Mouse (Mus musculus): ENCODE data around the gene Fbxo42. TPM values are rescaled to one million over a fixed set of nuclear protein-coding genes. Genes with fewer than 3 reads are reported as not detected.
A peak's percentile ranks its signal among the peaks of the same experiment; 100 is the strongest.
"Not testable (repeated sequence)": the region's sequence is repeated elsewhere in the genome, so short reads cannot be mapped to it uniquely, and the experiment has no call there.

Fbxo42 gene
- polyA plus RNA-seq, 1 experiment from 2014 or later, result 18.0 TPM

GRCm38 (mm10) chr4:141132191-141132590 is 15.5 kb upstream of the Fbxo42 start:
- 60% methylated on average over 8 of the region's 8 CpGs for WGBS (ENCODE audit: insufficient replicate concordance)
- ATAC-seq (ENCODE audit: low read depth), result no peak
- peak overlapping the region; percentile 83 for H3K27ac ChIP-seq (ENCODE audit: low read length)
- no peaks in the 10 kb centered on the region for H3K27me3 ChIP-seq (ENCODE audit: control insufficient read depth, insufficient read depth, low read depth, low read length)
- peak overlapping the region; percentile 33 for H3K4me2 ChIP-seq (ENCODE audit: low read depth, low read length)
- H3K36me3 ChIP-seq (ENCODE audit: control insufficient read depth, insufficient read depth), result no peaks in the 10 kb centered on the region
- peaks cover 31% of the 10 kb centered on the region for H3K4me1 ChIP-seq (ENCODE audit: control insufficient read depth, low read depth, low read length)
- H3K4me3 ChIP-seq (ENCODE audit: low read depth, low read length), result 0 out of 2 replicates have a peak overlapping the region, but pooled peaks have one; percentile 9
- 0 out of 2 replicates have a peak overlapping the region, but pooled peaks have one; percentile 12 for H3K9ac ChIP-seq (ENCODE audit: low read depth, low read length)
- H3K9me3 ChIP-seq (replicated peaks; ENCODE audit: control insufficient read depth, low read length), result no peaks in the 10 kb centered on the region

- ATAC-seq (ENCODE audit: low read depth), result no peak
- no peaks in the 10 kb centered on the region for H3K36me3 ChIP-seq (ENCODE audit: control insufficient read depth, insufficient read depth)
- peak overlapping the region; percentile 83 for H3K27ac ChIP-seq (ENCODE audit: low read length)
- peaks cover 39% of the 10 kb centered on the region for H3K4me1 ChIP-seq (ENCODE audit: control insufficient read depth, low read depth, low read length)
- WGBS (ENCODE audit: insufficient replicate concordance), result 57% methylated on average over 8 of the region's 8 CpGs
- no peak overlapping the region for H3K9ac ChIP-seq (ENCODE audit: low read depth, low read length)
- peak overlapping the region; percentile 14; the same call in 1 of the 2 replicates for H3K4me2 ChIP-seq (ENCODE audit: low read depth, low read length)
- no peak overlapping the region for H3K4me3 ChIP-seq (ENCODE audit: low read depth, low read length)
- no peaks in the 10 kb centered on the region for H3K27me3 ChIP-seq (ENCODE audit: control insufficient read depth, insufficient read depth, low read depth, low read length)
- no peaks in the 10 kb centered on the region for H3K9me3 ChIP-seq (replicated peaks; ENCODE audit: control insufficient read depth, low read length)
Observed at GRCm38 (mm10) chr4:141133227-141133626, 14.5 kb upstream of the Fbxo42 start.

- H3K9ac ChIP-seq (ENCODE audit: low read depth, low read length), result 0 out of 2 replicates have a peak overlapping the region, but pooled peaks have one; percentile 20
- 65% methylated on average over 8 of the region's 8 CpGs for WGBS (ENCODE audit: insufficient replicate concordance)
- no peaks in the 10 kb centered on the region for H3K36me3 ChIP-seq (ENCODE audit: control insufficient read depth, insufficient read depth)
Observed at GRCm38 (mm10) chr4:141134031-141134441, 13.7 kb upstream of the Fbxo42 start.

GRCm38 (mm10) chr4:141134751-141135530 is 12.8 kb upstream of the Fbxo42 start:
- Histone ChIP-seq H3K27ac (ENCODE audit: low read length) (peak overlapping the region; percentile 62), H3K4me3 (ENCODE audit: low read depth, low read length) (peak overlapping the region; percentile 29), H3K4me2 (ENCODE audit: low read depth, low read length) (peak overlapping the region; percentile 45), H3K27me3 (ENCODE audit: control insufficient read depth, insufficient read depth, low read depth, low read length) (no peaks in the 10 kb centered on the region), H3K36me3 (ENCODE audit: control insufficient read depth, insufficient read depth) (no peaks in the 10 kb centered on the region), H3K9me3 (replicated peaks; ENCODE audit: control insufficient read depth, low read length) (no peaks in the 10 kb centered on the region), H3K4me1 (ENCODE audit: control insufficient read depth, low read depth, low read length) (peaks cover 42% of the 10 kb centered on the region), H3K9ac (ENCODE audit: low read depth, low read length) (peak overlapping the region; percentile 1; the same call in 1 of the 2 replicates)
- no peak for ATAC-seq (ENCODE audit: low read depth)
- 58% methylated on average over 20 of the region's 20 CpGs for WGBS (ENCODE audit: insufficient replicate concordance)

More at GRCm38 (mm10) chr4:141134031-141134441, 13.7 kb upstream of the Fbxo42 start:
- no peaks in the 10 kb centered on the region for H3K27me3 ChIP-seq (ENCODE audit: control insufficient read depth, insufficient read depth, low read depth, low read length)
- ATAC-seq (ENCODE audit: low read depth), result peak; percentile 31; the same call in 1 of the 2 replicates
- peak overlapping the region; percentile 29 for H3K4me3 ChIP-seq (ENCODE audit: low read depth, low read length)
- H3K4me2 ChIP-seq (ENCODE audit: low read depth, low read length), result peak overlapping the region; percentile 45; the same call in 1 of the 2 replicates
- peaks cover 44% of the 10 kb centered on the region for H3K4me1 ChIP-seq (ENCODE audit: control insufficient read depth, low read depth, low read length)
- H3K27ac ChIP-seq (ENCODE audit: low read length), result peak overlapping the region; percentile 62
- no peaks in the 10 kb centered on the region for H3K9me3 ChIP-seq (replicated peaks; ENCODE audit: control insufficient read depth, low read length)

GRCm38 (mm10) chr4:141136126-141136525 is 11.6 kb upstream of the Fbxo42 start:
- no peak overlapping the region for H3K9ac ChIP-seq (ENCODE audit: low read depth, low read length)
- no peak for ATAC-seq (ENCODE audit: low read depth)
- H3K4me2 ChIP-seq (ENCODE audit: low read depth, low read length), result no peak overlapping the region
- H3K36me3 ChIP-seq (ENCODE audit: control insufficient read depth, insufficient read depth), result no peaks in the 10 kb centered on the region
- no peaks in the 10 kb centered on the region for H3K9me3 ChIP-seq (replicated peaks; ENCODE audit: control insufficient read depth, low read length)
- 76% methylated on average over 7 of the region's 7 CpGs for WGBS (ENCODE audit: insufficient replicate concordance)
- H3K4me3 ChIP-seq (ENCODE audit: low read depth, low read length), result no peak overlapping the region
- H3K27ac ChIP-seq (ENCODE audit: low read length), result peak overlapping the region; percentile 19; the same call in 1 of the 2 replicates
- no peaks in the 10 kb centered on the region for H3K27me3 ChIP-seq (ENCODE audit: control insufficient read depth, insufficient read depth, low read depth, low read length)
- H3K4me1 ChIP-seq (ENCODE audit: control insufficient read depth, low read depth, low read length), result peaks cover 42% of the 10 kb centered on the region

GRCm38 (mm10) chr4:141137740-141138139 is 10.0 kb upstream of the Fbxo42 start:
- Histone ChIP-seq H3K4me1 (ENCODE audit: control insufficient read depth, low read depth, low read length) (peaks cover 38% of the 10 kb centered on the region), H3K4me3 (ENCODE audit: low read depth, low read length) (peak overlapping the region; percentile 90; the same call in 1 of the 2 replicates), H3K4me2 (ENCODE audit: low read depth, low read length) (peak overlapping the region; percentile 98)
- not testable (repeated sequence) for ATAC-seq (ENCODE audit: low read depth); H3K27ac ChIP-seq (ENCODE audit: low read length); H3K9ac ChIP-seq (ENCODE audit: low read depth, low read length); H3K27me3 ChIP-seq (ENCODE audit: control insufficient read depth, insufficient read depth, low read depth, low read length); H3K9me3 ChIP-seq (replicated peaks; ENCODE audit: control insufficient read depth, low read length); H3K36me3 ChIP-seq (ENCODE audit: control insufficient read depth, insufficient read depth)
- WGBS (ENCODE audit: insufficient replicate concordance), result 48% methylated on average over 1 of the region's 3 CpGs

- Histone ChIP-seq H3K9ac (ENCODE audit: low read depth, low read length) (peak overlapping the region; percentile 90), H3K36me3 (ENCODE audit: control insufficient read depth, insufficient read depth) (no peaks in the 10 kb centered on the region), H3K27ac (ENCODE audit: low read length) (peak overlapping the region; percentile 89), H3K9me3 (replicated peaks; ENCODE audit: control insufficient read depth, low read length) (no peaks in the 10 kb centered on the region), H3K4me2 (ENCODE audit: low read depth, low read length) (peak overlapping the region; percentile 98), H3K4me1 (ENCODE audit: control insufficient read depth, low read depth, low read length) (peaks cover 37% of the 10 kb centered on the region), H3K27me3 (ENCODE audit: control insufficient read depth, insufficient read depth, low read depth, low read length) (no peaks in the 10 kb centered on the region), H3K4me3 (ENCODE audit: low read depth, low read length) (peak overlapping the region; percentile 90)
- WGBS (ENCODE audit: insufficient replicate concordance), result under 1% methylated on average over 29 of the region's 29 CpGs
- ATAC-seq (ENCODE audit: low read depth), result peak; percentile 5; the same call in 1 of the 2 replicates
Observed at GRCm38 (mm10) chr4:141138425-141139115, 9.1 kb upstream of the Fbxo42 start.

GRCm38 (mm10) chr4:141139116-141139970 is 8.4 kb upstream of the Fbxo42 start, which contains the start of gene Szrd1:
Gene Szrd1, minus strand, starts transcription at chr4:141139775.
- H3K9me3 ChIP-seq (replicated peaks; ENCODE audit: control insufficient read depth, low read length), result no peaks in the 10 kb centered on the region
- WGBS (ENCODE audit: insufficient replicate concordance), result 0% methylated on average over 55 of the region's 63 CpGs
- ATAC-seq (ENCODE audit: low read depth), result peak; percentile 95
- H3K4me1 ChIP-seq (ENCODE audit: control insufficient read depth, low read depth, low read length), result peaks cover 37% of the 10 kb centered on the region
- H3K36me3 ChIP-seq (ENCODE audit: control insufficient read depth, insufficient read depth), result no peaks in the 10 kb centered on the region
- H3K27ac ChIP-seq (ENCODE audit: low read length), result peak within 1 kb of the TSS; percentile 89
- H3K9ac ChIP-seq (ENCODE audit: low read depth, low read length), result peak within 1 kb of the TSS; percentile 90
- H3K4me2 ChIP-seq (ENCODE audit: low read depth, low read length), result peak within 1 kb of the TSS; percentile 98
- H3K4me3 ChIP-seq (ENCODE audit: low read depth, low read length), result peak within 1 kb of the TSS; percentile 90
- no peaks in the 10 kb centered on the region for H3K27me3 ChIP-seq (ENCODE audit: control insufficient read depth, insufficient read depth, low read depth, low read length)
